Mouse (Mus musculus): Measurements from ENCODE around the gene Cldn24.

The Cldn24 gene

DNA sequence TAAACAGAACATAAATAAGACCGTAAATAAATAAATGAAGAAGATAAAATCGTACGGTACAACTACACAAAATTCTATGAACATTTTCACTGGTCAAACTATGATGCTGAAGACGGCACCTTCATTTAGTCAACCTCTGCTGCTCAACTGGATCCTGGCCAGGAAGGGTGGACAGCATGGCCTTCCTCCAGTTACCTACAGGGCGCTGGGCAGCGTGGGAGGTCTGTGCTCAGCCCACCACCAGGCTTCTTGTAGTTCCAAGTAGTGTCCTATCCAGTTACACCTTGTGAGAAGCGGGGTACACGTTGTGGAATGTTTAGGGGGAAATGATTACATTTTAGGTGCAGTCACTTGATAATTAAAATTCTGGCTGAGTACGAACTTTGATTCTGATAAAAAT is 5.0 kb downstream of the Cldn24 start:
- DNase-seq (ENCODE audit: low spot score in 2 of 2): no peak

- no peak for DNase-seq (ENCODE audit: low spot score in 2 of 2)
Measured at GRCm38 (mm10) chr8:47832616-47833015, 10.7 kb downstream of the Cldn24 start.

DNA sequence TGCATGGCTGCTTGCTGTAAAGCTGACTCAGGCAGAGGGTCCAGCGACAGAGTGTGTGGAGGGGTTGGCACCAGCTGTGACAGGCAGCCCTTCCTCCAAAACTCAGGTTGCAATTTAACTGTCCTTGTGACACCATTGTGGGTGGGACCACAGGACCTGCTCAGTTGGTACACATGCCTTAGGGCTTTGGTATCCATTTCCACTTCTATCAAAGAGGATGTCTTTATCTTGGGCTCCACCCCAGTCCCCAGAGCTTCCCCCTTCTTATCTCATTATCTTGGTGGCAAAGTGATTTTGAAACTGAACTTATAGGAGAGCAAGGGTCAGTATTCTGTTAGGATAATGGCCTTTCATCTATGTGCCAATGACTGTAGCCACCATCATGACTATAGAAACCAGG is 12.0 kb downstream of the Cldn24 start:
- DNase-seq (ENCODE audit: low spot score in 2 of 2): no peak

GRCm38 (mm10) chr8:47843063-47843462 is 21.1 kb downstream of the Cldn24 start:
- DNase-seq (ENCODE audit: low spot score in 2 of 2): no peak

- DNase-seq (ENCODE audit: low spot score in 2 of 2): no peak
Measured at GRCm38 (mm10) chr8:47843651-47844050, 21.7 kb downstream of the Cldn24 start.

GRCm38 (mm10) chr8:47845956-47846355 is 24.0 kb downstream of the Cldn24 start:
- no peak for DNase-seq (ENCODE audit: low spot score in 2 of 2)

- no peak for DNase-seq (ENCODE audit: low spot score in 2 of 2)
Measured at GRCm38 (mm10) chr8:47847161-47847560, 25.2 kb downstream of the Cldn24 start.

- no peak for DNase-seq (ENCODE audit: low spot score in 2 of 2)
Measured at GRCm38 (mm10) chr8:47847931-47848330, 26.0 kb downstream of the Cldn24 start.

- no peak for DNase-seq (ENCODE audit: low spot score in 2 of 2)
Measured at GRCm38 (mm10) chr8:47849842-47850241, 27.9 kb downstream of the Cldn24 start.

- DNase-seq (ENCODE audit: low spot score in 2 of 2): no peak
Measured at GRCm38 (mm10) chr8:47851824-47852502, 30.0 kb downstream of the Cldn24 start.

DNA sequence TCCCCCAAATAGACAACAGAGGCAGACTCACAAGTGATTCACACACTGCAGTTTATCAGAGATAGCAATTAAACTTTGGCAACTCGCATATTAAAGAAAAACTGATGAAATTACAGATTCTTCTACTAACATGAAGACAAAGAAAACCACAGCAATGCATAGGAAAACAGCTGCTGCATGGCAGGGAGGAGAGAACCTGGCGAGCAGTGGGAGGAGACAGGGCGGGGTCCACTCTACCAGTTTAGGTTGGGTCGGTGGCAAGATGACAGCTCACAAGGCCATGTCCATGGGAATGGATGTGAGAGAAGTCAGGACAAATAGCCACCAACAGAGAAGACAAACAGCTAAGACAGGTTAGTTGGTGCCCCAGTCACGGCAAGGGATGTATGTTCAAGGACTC is 30.8 kb downstream of the Cldn24 start:
- no peak for DNase-seq (ENCODE audit: low spot score in 2 of 2)

DNA sequence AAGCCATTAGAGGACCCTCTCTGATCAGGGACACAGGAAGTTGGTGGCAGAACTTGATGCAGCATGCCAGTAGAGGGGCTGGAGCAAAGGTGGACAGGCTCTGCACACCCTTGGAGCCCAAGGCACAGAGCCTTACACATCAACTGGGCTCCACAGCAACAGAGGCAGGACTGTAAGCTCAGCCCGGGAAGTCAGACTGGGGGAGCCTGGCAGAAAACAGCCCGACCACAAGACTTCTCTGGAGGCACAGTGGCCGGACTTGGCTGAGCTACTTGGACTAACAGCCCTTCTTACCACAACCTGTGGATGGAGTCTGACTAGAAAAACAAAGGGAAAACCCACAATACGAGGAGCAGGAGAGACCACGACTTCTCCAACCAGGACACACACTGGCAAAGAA is 31.4 kb downstream of the Cldn24 start:
- DNase-seq (ENCODE audit: low spot score in 2 of 2): no peak

GRCm38 (mm10) chr8:47859259-47859658 is 37.3 kb downstream of the Cldn24 start:
- peak in 1 of 2 experiments; percentile 23 for DNase-seq (ENCODE audit: low spot score in 2 of 2)

GRCm38 (mm10) chr8:47866568-47866967 is 44.6 kb downstream of the Cldn24 start:
- no peak for DNase-seq (ENCODE audit: low spot score in 2 of 2)

- DNase-seq (ENCODE audit: low spot score in 2 of 2): peak; percentile 54 to 89
Measured at GRCm38 (mm10) chr8:47867067-47867466, 45.1 kb downstream of the Cldn24 start.
